Mouse (Mus musculus): Measurements from ENCODE around the gene Tmem220.
A peak's percentile ranks its signal among the peaks of the same experiment; 100 is the strongest.
"Not testable (repeated sequence)": the region's sequence is repeated elsewhere in the genome, so short reads cannot be mapped to it uniquely, and the experiment has no call there.

Gene Tmem220

GRCm38 (mm10) chr11:67019711-67020475 is 5.1 kb upstream of the Tmem220 start:
- peak in 1 of 2 experiments; percentile 33 for DNase-seq

- DNase-seq: peak; percentile 81 to 85
Measured at GRCm38 (mm10) chr11:67020948-67021347, 4.0 kb upstream of the Tmem220 start.

GRCm38 (mm10) chr11:67022354-67023115 is 2.4 kb upstream of the Tmem220 start:
- DNase-seq: peak in 1 of 2 experiments; percentile 52

- DNase-seq: not testable (repeated sequence)
Measured at GRCm38 (mm10) chr11:67023191-67023590, 1.8 kb upstream of the Tmem220 start.

- DNase-seq: no peak
Measured at GRCm38 (mm10) chr11:67023802-67024340, 1.1 kb upstream of the Tmem220 start.

- no peak for DNase-seq
Measured at GRCm38 (mm10) chr11:67030904-67031602, 6.1 kb downstream of the Tmem220 start.

- no peak for DNase-seq
Measured at GRCm38 (mm10) chr11:67031603-67031915, 6.6 kb downstream of the Tmem220 start.

GRCm38 (mm10) chr11:67034775-67035485 is 10.0 kb downstream of the Tmem220 start:
- no peak for DNase-seq

- no peak for DNase-seq
Measured at GRCm38 (mm10) chr11:67036229-67036628, 11.3 kb downstream of the Tmem220 start.

- DNase-seq: no peak
Measured at GRCm38 (mm10) chr11:67036892-67037291, 11.9 kb downstream of the Tmem220 start.

- DNase-seq: no peak
Measured at GRCm38 (mm10) chr11:67039799-67040198, 14.8 kb downstream of the Tmem220 start.

GRCm38 (mm10) chr11:67040483-67040882 is 15.5 kb downstream of the Tmem220 start:
- DNase-seq: no peak

- DNase-seq: no peak
Measured at GRCm38 (mm10) chr11:67043007-67043406, 18.1 kb downstream of the Tmem220 start.

GRCm38 (mm10) chr11:67044959-67045358 is 20.0 kb downstream of the Tmem220 start:
- DNase-seq: no peak

- DNase-seq: no peak
Measured at GRCm38 (mm10) chr11:67047199-67047598, 22.2 kb downstream of the Tmem220 start.

GRCm38 (mm10) chr11:67048496-67048895 is 23.5 kb downstream of the Tmem220 start:
- DNase-seq: no peak

- no peak for DNase-seq
Measured at GRCm38 (mm10) chr11:67049256-67049655, 24.3 kb downstream of the Tmem220 start.

GRCm38 (mm10) chr11:67051676-67052320 is 26.8 kb downstream of the Tmem220 start:
- DNase-seq: peak in 1 of 2 experiments; percentile 6

- DNase-seq: peak; percentile 88 to 89
Measured at GRCm38 (mm10) chr11:67052321-67052952, 27.5 kb downstream of the Tmem220 start, which contains the start of the genes Adprm and Sco1. Gene Adprm, minus strand, starts transcription at chr11:67052594. Gene Sco1, plus strand, starts transcription at chr11:67052670.

GRCm38 (mm10) chr11:67054754-67055365 is 29.9 kb downstream of the Tmem220 start:
- DNase-seq: no peak

GRCm38 (mm10) chr11:67061311-67061710 is 36.4 kb downstream of the Tmem220 start:
- no peak for DNase-seq

Measured in cerebellum, postnatal 14 days (tissue).